Mouse (Mus musculus): Measurements from ENCODE around the gene Tbc1d2.
"Not testable (repeated sequence)": the region's sequence is repeated elsewhere in the genome, so short reads cannot be mapped to it uniquely, and the experiment has no call there.

Gene Tbc1d2

DNA sequence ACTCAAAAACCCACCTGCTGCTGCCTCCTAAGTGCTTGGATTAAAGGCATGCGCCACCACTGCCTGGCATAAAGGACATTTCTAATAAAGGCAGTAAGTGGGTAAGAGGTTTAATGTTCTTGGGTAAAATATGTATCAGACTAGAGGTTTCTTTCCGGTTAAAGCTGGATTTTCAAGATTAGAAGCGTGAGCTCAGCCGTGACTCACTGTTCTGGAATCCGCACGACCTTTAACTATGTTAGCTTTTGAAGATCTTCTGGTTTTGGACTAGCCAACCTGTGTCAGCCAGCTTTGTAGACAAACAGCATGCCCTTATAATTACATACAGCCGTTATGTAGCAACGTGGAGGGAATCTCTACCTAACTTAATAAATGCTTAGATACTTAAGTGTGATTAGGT, 10.1 kb downstream of the Tbc1d2 start:
- DNase-seq = no peak

GRCm38 (mm10) chr4:46637250-46637649, 12.8 kb downstream of the Tbc1d2 start:
- DNase-seq = not testable (repeated sequence)

DNA sequence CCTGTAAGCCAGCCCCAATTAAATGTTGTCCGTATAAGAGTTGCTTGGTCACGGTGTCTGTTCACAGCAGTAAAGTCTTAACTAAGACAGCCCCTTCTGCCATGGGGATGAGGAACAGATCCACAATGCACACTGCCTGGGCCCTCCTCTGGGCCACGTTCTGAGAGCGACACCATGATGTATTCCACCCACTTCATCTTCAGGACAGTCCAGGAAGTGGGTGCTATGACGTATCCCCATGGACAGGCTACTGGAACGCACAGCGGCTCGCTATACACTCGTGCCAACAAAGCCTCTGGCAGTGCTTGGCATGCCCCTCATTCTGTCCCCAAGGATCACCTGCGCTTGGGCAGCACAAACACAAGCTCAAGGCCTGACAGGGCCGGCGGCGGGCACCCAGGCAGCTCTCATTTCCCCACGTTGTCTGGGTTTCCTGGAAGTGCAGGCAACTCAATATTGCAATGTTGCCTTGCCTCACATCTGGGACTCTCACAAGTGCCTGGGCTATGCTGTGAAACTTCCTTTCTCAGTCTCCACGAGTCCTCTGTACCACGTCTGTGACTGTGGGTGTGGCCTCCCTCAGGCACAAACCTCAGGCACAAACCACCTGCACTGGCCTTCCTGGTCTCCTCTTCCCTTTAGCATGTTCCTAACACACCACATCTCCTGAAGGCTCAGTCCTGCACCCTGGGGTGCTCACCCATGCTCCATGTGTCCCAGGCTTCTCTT, 14.1 kb downstream of the Tbc1d2 start:
- no peak for DNase-seq

- DNase-seq = no peak
Observed at GRCm38 (mm10) chr4:46634881-46635280, 15.1 kb downstream of the Tbc1d2 start.

DNA sequence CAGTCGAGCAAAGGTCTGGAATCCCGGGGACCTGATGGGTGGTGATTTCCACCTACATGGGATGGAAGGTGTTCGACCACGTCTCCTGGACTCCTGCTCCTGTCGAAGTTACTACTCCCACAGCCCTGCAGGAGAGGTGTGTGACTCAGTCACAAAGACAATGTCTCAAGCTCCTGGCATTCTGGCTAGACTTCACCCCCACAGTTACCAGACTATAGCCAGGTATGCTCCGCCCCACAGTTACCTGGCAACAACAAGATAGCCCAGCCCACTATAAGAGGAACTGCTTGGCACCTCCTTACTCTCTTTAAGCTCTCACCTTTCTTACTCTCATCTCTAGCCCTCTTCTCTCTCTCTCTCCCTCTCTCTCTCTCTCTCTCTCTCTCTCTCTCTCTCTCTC, 16.4 kb downstream of the Tbc1d2 start:
- not testable (repeated sequence) for DNase-seq

- no peak for DNase-seq
Observed at GRCm38 (mm10) chr4:46632465-46632864, 17.5 kb downstream of the Tbc1d2 start.

DNA sequence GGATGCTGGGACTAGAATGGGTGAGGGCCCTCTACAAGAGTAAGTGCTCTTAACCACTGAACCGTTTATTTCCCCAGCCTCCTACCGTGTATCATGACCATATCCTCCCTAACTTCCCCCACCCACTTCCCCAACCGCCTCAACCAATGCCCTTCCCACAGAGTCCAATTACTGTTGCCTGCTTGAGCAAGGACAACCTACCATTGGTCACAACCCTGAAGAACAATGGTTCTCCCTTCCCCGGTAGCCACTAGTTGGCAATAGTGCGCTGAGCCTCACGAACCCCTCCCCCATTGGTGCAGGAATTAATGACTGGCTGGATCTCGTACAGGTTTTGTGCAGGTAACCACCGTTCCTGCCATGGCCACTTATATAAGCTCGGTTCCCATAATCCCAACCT, 19.6 kb downstream of the Tbc1d2 start:
- DNase-seq = no peak

DNA sequence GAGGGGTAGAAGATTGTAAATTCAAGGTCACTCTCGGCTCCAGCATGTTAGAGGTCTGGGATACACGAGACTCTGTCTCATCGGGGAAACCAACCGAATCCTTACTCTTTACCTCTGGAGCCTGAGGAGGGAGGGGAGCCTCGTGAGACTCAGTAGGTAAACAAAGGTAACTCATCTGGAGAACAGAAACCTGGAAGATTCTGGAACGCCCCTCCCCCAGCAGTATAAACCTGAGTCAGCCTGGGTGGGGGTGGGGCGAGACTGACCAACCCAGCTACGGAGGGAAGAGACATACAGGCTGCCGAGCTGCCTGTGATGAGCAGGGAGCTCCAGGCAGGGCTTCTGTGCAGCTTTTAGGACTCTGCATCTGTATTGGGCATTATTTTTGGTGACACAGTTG, 21.1 kb downstream of the Tbc1d2 start:
- DNase-seq = no peak

GRCm38 (mm10) chr4:46628081-46628480, 21.9 kb downstream of the Tbc1d2 start:
- no peak for DNase-seq

- DNase-seq = peak; percentile 86
Observed at GRCm38 (mm10) chr4:46625101-46625500, 24.9 kb downstream of the Tbc1d2 start.

- DNase-seq = no peak
Observed at GRCm38 (mm10) chr4:46623007-46623406, 27.0 kb downstream of the Tbc1d2 start.

GRCm38 (mm10) chr4:46620946-46621345, 29.1 kb downstream of the Tbc1d2 start:
- DNase-seq = no peak

GRCm38 (mm10) chr4:46620330-46620729, 29.7 kb downstream of the Tbc1d2 start:
- DNase-seq = no peak

GRCm38 (mm10) chr4:46618196-46618817, 31.7 kb downstream of the Tbc1d2 start:
- no peak for DNase-seq

GRCm38 (mm10) chr4:46617408-46617807, 32.6 kb downstream of the Tbc1d2 start:
- DNase-seq = no peak

- no peak for DNase-seq
Observed at GRCm38 (mm10) chr4:46614641-46615040, 35.4 kb downstream of the Tbc1d2 start.

GRCm38 (mm10) chr4:46613618-46614017, 36.4 kb downstream of the Tbc1d2 start:
- no peak for DNase-seq

DNA sequence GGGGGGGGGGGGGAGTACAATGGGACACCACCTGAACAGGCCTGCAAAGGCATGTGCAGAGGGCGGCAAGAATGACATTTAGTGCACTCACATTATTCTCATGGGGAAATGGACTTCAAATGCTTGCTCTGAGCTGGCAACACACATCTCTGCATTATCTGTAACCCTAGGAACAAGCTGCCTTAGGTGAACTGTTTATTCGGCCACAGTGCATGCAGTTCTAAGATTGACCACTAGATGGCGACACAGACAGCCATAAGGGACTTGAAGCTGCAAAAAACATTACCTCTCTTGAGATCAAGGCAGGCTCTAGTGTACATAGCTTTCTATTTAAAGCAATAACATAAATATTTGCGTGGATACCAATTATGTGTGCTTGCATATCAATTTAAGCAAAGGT, 38.8 kb downstream of the Tbc1d2 start:
- peak; percentile 78 for DNase-seq

GRCm38 (mm10) chr4:46607601-46608000, 42.4 kb downstream of the Tbc1d2 start:
- no peak for DNase-seq

GRCm38 (mm10) chr4:46605451-46605850, 44.6 kb downstream of the Tbc1d2 start:
- no peak for DNase-seq

- peak; percentile 58 for DNase-seq
Observed at GRCm38 (mm10) chr4:46602704-46603103, 47.3 kb downstream of the Tbc1d2 start.

- DNase-seq = peak; percentile 90
Observed at GRCm38 (mm10) chr4:46601844-46602423, 48.1 kb downstream of the Tbc1d2 start, which contains the start of gene Coro2a. Coro2a (minus strand) TSS chr4:46602202.

GRCm38 (mm10) chr4:46601258-46601843, 48.7 kb downstream of the Tbc1d2 start:
- DNase-seq = peak; percentile 86
